Mouse (Mus musculus) forebrain, embryonic 12.5 days (tissue): ENCODE measurements around the gene Sacm1l. TPM values are rescaled to one million over a fixed set of nuclear protein-coding genes. Genes with fewer than 3 reads are reported as not detected.

ENCODE experiments used
- ATAC-seq: fragments of 200-750 bp; cut with Nextera tagmentation; 2 replicates; pipeline ENCODE4 v1.8.0; 2017; ENCODE audit warnings: moderate TSS enrichment; ENCODE audit not compliant: low FRiP score
- H3K27ac ChIP-seq: fragments of 300-500 bp; sonication (generic); 2 replicates; pipeline ENCODE4 v1.5.1; 2016; ENCODE audit warnings: mild to moderate bottlenecking
- H3K27me3 ChIP-seq: fragments of 300-500 bp; sonication (generic); 2 replicates; pipeline ENCODE4 v1.6.1; 2016; ENCODE audit warnings: mild to moderate bottlenecking
- H3K36me3 ChIP-seq: fragments of 300-500 bp; sonication (generic); replicated peaks from 2 replicates; pipeline ENCODE4 v1.6.1; 2016; ENCODE audit warnings: mild to moderate bottlenecking
- H3K4me1 ChIP-seq: fragments of 300-500 bp; sonication (generic); 2 replicates; pipeline ENCODE4 v1.6.1; 2016
- H3K4me2 ChIP-seq: fragments of 300-500 bp; sonication (generic); 2 replicates; pipeline ENCODE4 v1.6.1; 2016; ENCODE audit warnings: mild to moderate bottlenecking, moderate library complexity
- H3K4me3 ChIP-seq: fragments of 300-500 bp; sonication (generic); replicated peaks from 2 replicates; pipeline ENCODE4 v1.5.1; 2016; ENCODE audit warnings: mild to moderate bottlenecking
- H3K9ac ChIP-seq: fragments of 300-500 bp; sonication (generic); 2 replicates; pipeline ENCODE4 v1.6.1; 2016; ENCODE audit warnings: mild to moderate bottlenecking
- H3K9me3 ChIP-seq: fragments of 300-500 bp; sonication (generic); 2 replicates; pipeline ENCODE4 v1.6.1; 2016
- WGBS: fragments of 180-500 bp; shearing (Covaris S2); methylation state at CpG from one replicate; pipeline ENCODE4 v1.1.7; 2016; 5-methylcytosine and 5-hydroxymethylcytosine counted together
- polyA plus RNA-seq: library from polyadenylated mRNA; unstranded; fragments of >200 nt; fragmentation: Nextera tagmentation; extraction: Ambion mirVana; gene quantifications from 2 replicates; pipeline ENCODE4 v1.2.1, GENCODE M21; 2016

The Sacm1l gene
- polyA plus RNA-seq, 1 experiment from 2014 or later = 45.3 TPM

- no peaks in the 10 kb centered on the region for H3K4me1 ChIP-seq
- H3K4me3 ChIP-seq = no peak overlapping the region
- no peaks in the 10 kb centered on the region for H3K9me3 ChIP-seq
- H3K27ac ChIP-seq = no peak overlapping the region
- peaks cover 64% of the 10 kb centered on the region for H3K36me3 ChIP-seq
- H3K27me3 ChIP-seq = no peaks in the 10 kb centered on the region
- no peak for ATAC-seq
- H3K4me2 ChIP-seq = no peak overlapping the region
- no peak overlapping the region for H3K9ac ChIP-seq
- 90% methylated on average over 2 of the region's 2 CpGs for WGBS
Measured at GRCm38 (mm10) chr9:123515087-123515486, 14.5 kb upstream of the Sacm1l start.

DNA sequence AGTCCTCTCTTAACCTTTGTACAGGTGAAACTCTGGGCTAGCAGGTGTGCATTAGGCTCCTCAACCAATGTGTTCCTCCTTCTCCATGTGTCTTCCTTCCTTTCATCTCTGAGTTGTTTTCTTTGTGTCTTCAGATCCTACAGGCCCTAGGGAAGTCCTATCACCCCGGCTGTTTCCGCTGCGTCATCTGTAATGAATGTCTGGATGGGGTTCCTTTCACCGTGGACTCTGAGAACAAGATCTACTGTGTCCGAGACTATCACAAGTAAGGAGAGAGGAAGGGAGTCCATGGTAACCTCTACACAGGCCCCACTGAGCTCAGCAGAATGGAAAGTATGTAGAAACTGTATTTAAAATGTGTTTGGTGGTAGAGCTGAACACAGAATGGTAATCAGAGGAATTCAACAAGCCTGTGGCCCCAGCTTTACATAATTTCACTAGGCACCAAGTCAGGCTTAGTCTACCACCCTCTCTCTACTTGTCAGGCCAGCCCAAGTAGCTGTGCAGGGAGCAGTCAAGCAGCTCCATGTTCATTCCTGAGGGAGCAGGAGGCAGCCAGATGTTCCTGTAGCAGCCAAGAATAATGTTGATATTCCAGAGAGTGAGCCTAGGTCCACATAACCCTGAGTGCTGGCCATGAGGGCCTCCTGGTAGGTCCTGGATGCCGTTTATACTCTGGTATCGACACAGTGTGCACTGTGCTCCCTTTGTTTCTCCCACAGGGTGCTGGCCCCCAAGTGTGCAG lies 12.7 kb upstream of the Sacm1l start:
- peaks cover 59% of the 10 kb centered on the region for H3K36me3 ChIP-seq

DNA sequence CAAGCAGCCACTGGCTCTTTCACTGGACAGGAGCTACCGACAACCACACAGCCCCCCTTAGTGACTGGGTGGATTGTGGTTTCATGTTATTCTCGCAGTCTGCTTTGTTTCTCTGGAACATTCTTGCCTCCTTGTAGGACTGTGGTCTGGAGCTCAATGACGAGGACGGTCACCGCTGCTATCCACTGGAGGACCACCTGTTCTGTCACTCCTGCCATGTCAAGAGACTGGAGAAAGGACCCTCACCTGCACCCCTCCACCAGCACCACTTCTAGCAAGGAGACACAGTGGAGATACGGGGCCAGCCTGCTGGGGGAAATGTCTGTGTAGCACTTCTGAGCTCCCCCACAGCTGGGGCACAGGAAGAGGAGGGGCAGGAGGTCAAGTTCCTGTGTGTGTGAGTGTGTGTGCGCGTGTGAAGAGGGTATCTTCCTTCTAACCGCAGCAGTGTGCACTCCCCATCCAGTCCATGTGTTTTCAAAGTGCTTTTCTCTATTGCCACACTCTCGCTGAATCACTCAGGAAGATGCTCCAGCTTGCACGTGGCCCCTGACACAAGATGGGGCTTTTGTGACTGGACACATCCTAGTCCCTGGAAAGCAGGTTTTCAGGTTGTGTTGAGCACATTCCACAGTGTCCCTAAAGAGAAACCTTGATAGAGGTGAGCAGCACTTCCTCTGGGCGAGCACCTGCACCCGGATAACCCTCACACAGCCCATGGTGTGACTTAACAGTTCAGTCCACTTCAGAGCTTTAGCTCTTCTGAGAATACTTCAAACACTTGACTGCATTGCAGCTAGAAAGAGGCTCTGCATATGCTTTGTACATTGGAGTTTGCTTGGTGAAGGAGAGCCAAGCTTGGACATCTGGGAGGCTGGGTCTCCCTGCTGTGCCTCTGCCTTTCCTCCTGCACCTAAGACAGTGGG lies 10.3 kb upstream of the Sacm1l start:
- no peaks in the 10 kb centered on the region for H3K9me3 ChIP-seq
- no peaks in the 10 kb centered on the region for H3K27me3 ChIP-seq
- no peak overlapping the region for H3K4me2 ChIP-seq
- peaks cover 48% of the 10 kb centered on the region for H3K36me3 ChIP-seq
- H3K4me1 ChIP-seq = no peaks in the 10 kb centered on the region
- no peak overlapping the region for H3K4me3 ChIP-seq
- H3K27ac ChIP-seq = no peak overlapping the region
- no peak for ATAC-seq
- no peak overlapping the region for H3K9ac ChIP-seq
- 92% methylated on average over 13 of the region's 13 CpGs for WGBS

More for the DNA sequence above, 12.7 kb upstream of the Sacm1l start:
- Histone ChIP-seq H3K4me3 (no peak overlapping the region), H3K27ac (no peak overlapping the region), H3K4me1 (no peaks in the 10 kb centered on the region), H3K9ac (no peak overlapping the region), H3K4me2 (no peak overlapping the region), H3K27me3 (no peaks in the 10 kb centered on the region), H3K9me3 (no peaks in the 10 kb centered on the region)
- ATAC-seq = no peak
- WGBS = 95% methylated on average over 7 of the region's 7 CpGs

- H3K4me2 ChIP-seq = no peak overlapping the region
- ATAC-seq = no peak
- peaks cover 48% of the 10 kb centered on the region for H3K36me3 ChIP-seq
Measured at GRCm38 (mm10) chr9:123520735-123521134, 8.8 kb upstream of the Sacm1l start.

GRCm38 (mm10) chr9:123523676-123524075 lies 5.9 kb upstream of the Sacm1l start:
- no peak overlapping the region for H3K4me2 ChIP-seq
- peaks cover 10% of the 10 kb centered on the region for H3K4me1 ChIP-seq
- ATAC-seq = no peak
- no peak overlapping the region for H3K27ac ChIP-seq
- peaks cover 24% of the 10 kb centered on the region for H3K36me3 ChIP-seq
- WGBS = 30% methylated on average over 3 of the region's 3 CpGs
- no peaks in the 10 kb centered on the region for H3K9me3 ChIP-seq
- H3K9ac ChIP-seq = no peak overlapping the region
- H3K27me3 ChIP-seq = no peaks in the 10 kb centered on the region
- no peak overlapping the region for H3K4me3 ChIP-seq

More at GRCm38 (mm10) chr9:123520735-123521134, 8.8 kb upstream of the Sacm1l start:
- Histone ChIP-seq H3K9ac (no peak overlapping the region), H3K27ac (no peak overlapping the region), H3K4me3 (no peak overlapping the region), H3K27me3 (no peaks in the 10 kb centered on the region), H3K9me3 (no peaks in the 10 kb centered on the region), H3K4me1 (peaks cover 2% of the 10 kb centered on the region; the same call in 1 of the 2 replicates)
- 90% methylated on average over 3 of the region's 3 CpGs for WGBS

DNA sequence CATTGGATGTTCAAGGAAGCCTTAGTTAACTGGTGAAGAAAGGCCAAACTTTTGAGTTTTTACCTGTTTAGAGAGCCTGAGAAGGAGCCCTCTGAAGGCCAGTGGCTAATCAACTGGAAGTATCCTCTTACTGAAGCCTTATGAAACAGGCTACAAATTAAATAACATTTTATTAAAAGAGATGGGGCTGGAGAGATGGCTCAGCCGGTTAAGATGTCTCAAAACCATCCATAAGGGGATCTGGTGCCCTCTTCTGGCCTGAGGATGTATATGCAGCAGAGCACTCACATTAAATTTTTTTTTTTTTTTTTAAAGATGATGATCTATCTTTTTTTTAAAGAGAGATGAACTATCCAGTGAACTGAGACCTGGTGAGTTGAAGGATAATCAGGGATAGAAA lies 4.5 kb upstream of the Sacm1l start:
- Histone ChIP-seq H3K4me2 (no peak overlapping the region), H3K27ac (no peak overlapping the region), H3K27me3 (no peaks in the 10 kb centered on the region), H3K9me3 (no peaks in the 10 kb centered on the region), H3K4me1 (peaks cover 11% of the 10 kb centered on the region), H3K36me3 (peaks cover 9% of the 10 kb centered on the region), H3K4me3 (no peak overlapping the region), H3K9ac (no peak overlapping the region)
- ATAC-seq = no peak
- WGBS = 3% methylated on average over 1 of the region's 1 CpGs

GRCm38 (mm10) chr9:123526502-123526901 lies 3.1 kb upstream of the Sacm1l start:
- Histone ChIP-seq H3K4me3 (no peak overlapping the region), H3K9me3 (no peaks in the 10 kb centered on the region), H3K4me1 (peaks cover 23% of the 10 kb centered on the region), H3K27me3 (no peaks in the 10 kb centered on the region), H3K27ac (no peak overlapping the region), H3K36me3 (no peaks in the 10 kb centered on the region), H3K4me2 (no peak overlapping the region), H3K9ac (no peak overlapping the region)
- WGBS = 77% methylated on average over 5 of the region's 5 CpGs
- no peak for ATAC-seq

GRCm38 (mm10) chr9:123528087-123528925 lies 1.3 kb upstream of the Sacm1l start:
- Histone ChIP-seq H3K4me2 (peak overlapping the region; percentile 67), H3K36me3 (no peaks in the 10 kb centered on the region), H3K4me1 (peaks cover 26% of the 10 kb centered on the region), H3K27me3 (no peaks in the 10 kb centered on the region), H3K27ac (peak overlapping the region; percentile 89), H3K4me3 (peak overlapping the region; percentile 96), H3K9me3 (no peaks in the 10 kb centered on the region), H3K9ac (peak overlapping the region; percentile 66)
- WGBS = 28% methylated on average over 6 of the region's 6 CpGs
- ATAC-seq = no peak

- no peaks in the 10 kb centered on the region for H3K36me3 ChIP-seq
- 1% methylated on average over 17 of the region's 17 CpGs for WGBS
- peak overlapping the region; percentile 66 for H3K9ac ChIP-seq
- H3K4me1 ChIP-seq = peaks cover 26% of the 10 kb centered on the region
- peak overlapping the region; percentile 89 for H3K27ac ChIP-seq
- no peaks in the 10 kb centered on the region for H3K9me3 ChIP-seq
- no peaks in the 10 kb centered on the region for H3K27me3 ChIP-seq
- H3K4me3 ChIP-seq = peak overlapping the region; percentile 96
- H3K4me2 ChIP-seq = peak overlapping the region; percentile 67
- peak; percentile 39 for ATAC-seq
Measured at GRCm38 (mm10) chr9:123528926-123529295, 648 bp upstream of the Sacm1l start.

DNA sequence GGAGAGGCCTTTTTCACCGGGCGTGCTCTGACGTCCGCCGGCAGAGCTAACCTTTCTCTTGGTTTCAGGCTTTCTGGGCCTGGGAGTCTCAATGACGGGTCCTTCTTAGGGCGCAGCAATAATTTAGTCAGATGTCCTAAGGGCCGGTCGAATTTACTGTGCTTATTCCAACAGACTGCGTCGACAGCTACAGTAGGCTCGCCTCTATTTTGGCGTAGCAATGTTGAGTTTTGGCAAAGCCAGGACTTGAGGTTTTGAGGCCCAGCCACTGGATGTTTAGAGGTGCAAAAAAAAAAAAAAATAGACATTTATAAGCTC lies 558 bp downstream of the Sacm1l start:
- no peaks in the 10 kb centered on the region for H3K9me3 ChIP-seq
- H3K4me3 ChIP-seq = peak overlapping the region; percentile 96
- peak overlapping the region; percentile 95 for H3K9ac ChIP-seq
- peak overlapping the region; percentile 58 for H3K4me2 ChIP-seq
- H3K36me3 ChIP-seq = no peaks in the 10 kb centered on the region
- H3K4me1 ChIP-seq = peaks cover 24% of the 10 kb centered on the region
- no peaks in the 10 kb centered on the region for H3K27me3 ChIP-seq
- WGBS = 0% methylated on average over 13 of the region's 13 CpGs
- peak overlapping the region; percentile 96 for H3K27ac ChIP-seq
- ATAC-seq = no peak

GRCm38 (mm10) chr9:123530566-123531130 lies 1.1 kb downstream of the Sacm1l start:
- Histone ChIP-seq H3K4me1 (peaks cover 24% of the 10 kb centered on the region), H3K4me3 (peak overlapping the region; percentile 96), H3K4me2 (peak overlapping the region; percentile 58), H3K9me3 (no peaks in the 10 kb centered on the region), H3K36me3 (no peaks in the 10 kb centered on the region), H3K9ac (peak overlapping the region; percentile 95), H3K27me3 (no peaks in the 10 kb centered on the region), H3K27ac (peak overlapping the region; percentile 96; the same call in 1 of the 2 replicates)
- no peak for ATAC-seq
- WGBS = 36% methylated on average over 11 of the region's 11 CpGs
